Mouse (Mus musculus) cortical plate, adult 2 months (tissue): ENCODE data around the gene Snrpc. TPM values are rescaled to one million over a fixed set of nuclear protein-coding genes. Genes with fewer than 3 reads are reported as not detected.
"Not testable (repeated sequence)": the region's sequence is repeated elsewhere in the genome, so short reads cannot be mapped to it uniquely, and the experiment has no call there.

ENCODE experiments used
- H3K27ac ChIP-seq: fragments of 200-500 bp; 2 replicates; pipeline ENCODE4 v1.5.1; 2012; ENCODE audit warnings: low read length, control low read depth, inconsistent platforms; ENCODE audit not compliant: insufficient read depth
- H3K4me1 ChIP-seq: fragments of 200-500 bp; 2 replicates; pipeline ENCODE4 v1.6.1; 2011; ENCODE audit warnings: low read length; ENCODE audit not compliant: control insufficient read depth, insufficient read depth
- H3K4me3 ChIP-seq: fragments of 200-500 bp; 2 replicates; pipeline ENCODE4 v1.5.1; 2011; ENCODE audit warnings: mild to moderate bottlenecking, low read length, control low read depth; ENCODE audit not compliant: insufficient read depth
- CTCF ChIP-seq: fragments of 200-500 bp; IDR thresholded peaks from 2 replicates; pipeline ENCODE4 v1.5.1; 2011; ENCODE audit warnings: mild to moderate bottlenecking, control low read depth, low read length; ENCODE audit not compliant: insufficient read depth; ENCODE audit errors: extremely low read depth
- POLR2A ChIP-seq: fragments of 200-500 bp; IDR thresholded peaks from 2 replicates; pipeline ENCODE4 v1.6.1; 2011; ENCODE audit warnings: mild to moderate bottlenecking, low read length, control low read depth; ENCODE audit not compliant: insufficient read depth; ENCODE audit errors: extremely low read depth
- polyA plus RNA-seq: library from polyadenylated mRNA; depleted of rRNA; stranded (reverse); fragments of >200 nt; gene quantifications from 2 replicates; pipeline ENCODE4 v1.2.3, GENCODE M21; 2012; rRNA removed

The Snrpc gene
- 57.6 and 69.2 TPM in 2 replicates for polyA plus RNA-seq

GRCm38 (mm10) chr17:27837850-27838249, at the start of gene Snrpc:
Snrpc (plus strand) TSS chr17:27838150.
- not testable (repeated sequence) for H3K4me3 ChIP-seq, H3K4me1 ChIP-seq, H3K27ac ChIP-seq

DNA sequence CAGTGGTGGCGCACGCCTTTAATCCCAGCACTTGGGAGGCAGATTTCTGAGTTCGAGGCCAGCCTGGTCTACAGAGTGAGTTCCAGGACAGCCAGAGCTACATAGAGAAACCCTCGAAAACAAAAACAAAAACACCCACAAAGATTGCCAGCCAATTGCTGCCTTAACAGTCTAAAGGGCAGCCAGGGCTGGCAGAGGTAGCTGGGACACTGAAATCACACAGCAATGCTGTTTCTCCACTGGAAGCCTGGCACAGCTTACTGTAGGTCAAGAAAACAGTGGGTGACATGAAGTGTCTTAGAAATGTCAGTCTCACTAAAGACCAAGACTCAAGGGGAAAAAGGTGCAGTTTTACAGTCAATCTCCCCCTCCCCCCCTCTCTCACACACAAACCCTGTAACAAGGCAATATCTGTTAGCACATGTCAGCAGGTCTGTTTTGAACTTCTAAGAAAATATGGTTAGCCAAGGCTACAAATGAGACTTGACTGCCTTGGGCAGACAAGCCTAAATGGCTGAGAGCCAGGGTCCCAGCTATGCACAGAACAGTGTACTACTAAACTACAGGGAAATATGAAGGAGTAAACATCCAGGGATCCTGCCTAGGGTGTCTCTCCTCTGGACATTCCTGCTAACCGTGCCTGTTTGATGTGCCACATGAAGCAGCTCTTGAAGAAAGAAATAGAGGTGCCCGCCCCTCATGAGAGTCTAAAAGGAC, 49.3 kb upstream of the Snrpc start:
- Histone ChIP-seq H3K4me3 (no peak overlapping the region), H3K4me1 (peaks cover 8% of the 10 kb centered on the region), H3K27ac (no peak overlapping the region)
- no peak for TF ChIP-seq CTCF
- TF ChIP-seq POLR2A: no peak

DNA sequence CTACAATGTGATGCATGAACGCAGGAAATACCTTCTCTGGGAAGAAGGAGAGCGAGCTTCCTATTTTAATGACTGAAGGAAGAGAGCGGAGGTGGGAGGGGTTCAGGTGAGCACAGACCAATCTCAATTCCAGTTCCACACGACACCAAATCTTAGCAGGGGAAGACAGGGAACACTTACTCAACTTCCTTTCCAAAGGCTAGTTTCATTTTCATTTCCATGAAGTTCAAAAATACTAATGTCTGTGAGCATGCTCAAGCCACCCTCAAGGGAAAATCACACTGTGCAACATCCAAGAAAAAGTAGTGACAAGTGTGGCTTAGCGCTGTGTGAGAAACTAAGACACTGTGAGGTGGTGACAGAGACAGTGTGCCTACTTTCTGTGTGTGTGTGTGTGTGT, 47.9 kb upstream of the Snrpc start:
- Histone ChIP-seq H3K4me1 (peaks cover 8% of the 10 kb centered on the region), H3K4me3 (no peak overlapping the region), H3K27ac (no peak overlapping the region)
- TF ChIP-seq CTCF: no peak
- no peak for TF ChIP-seq POLR2A

- H3K4me1 ChIP-seq: peaks cover 8% of the 10 kb centered on the region
- TF ChIP-seq POLR2A (no peak), CTCF (no peak)
- no peak overlapping the region for H3K27ac ChIP-seq
- no peak overlapping the region for H3K4me3 ChIP-seq
Observed at GRCm38 (mm10) chr17:27790976-27791375, 47.0 kb upstream of the Snrpc start.

GRCm38 (mm10) chr17:27791556-27791955, 46.4 kb upstream of the Snrpc start:
- H3K27ac ChIP-seq: no peak overlapping the region
- no peak overlapping the region for H3K4me3 ChIP-seq
- peaks cover 8% of the 10 kb centered on the region for H3K4me1 ChIP-seq
- no peak for TF ChIP-seq POLR2A
- TF ChIP-seq CTCF: no peak

DNA sequence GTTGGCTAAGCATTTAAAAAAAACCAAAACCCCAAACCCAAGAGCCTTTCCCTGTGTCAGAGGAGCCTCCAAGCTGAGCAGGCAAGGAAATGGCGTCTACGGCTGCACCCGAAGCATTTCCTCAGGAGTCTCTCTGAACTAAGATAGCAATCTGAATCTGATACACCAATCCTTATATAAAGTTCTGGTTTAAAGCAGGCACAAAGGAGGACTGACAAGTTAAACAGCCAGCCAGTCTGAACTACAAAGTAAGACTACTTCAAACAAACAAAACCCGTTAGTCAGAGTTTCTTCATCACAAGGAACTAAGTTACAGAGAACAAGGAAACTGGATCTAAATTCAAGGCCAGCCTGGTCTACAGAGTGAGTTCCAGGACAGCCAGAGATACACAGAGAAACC, 45.4 kb upstream of the Snrpc start:
- no peak for TF ChIP-seq POLR2A
- no peak for TF ChIP-seq CTCF
- H3K4me3 ChIP-seq: no peak overlapping the region
- peaks cover 15% of the 10 kb centered on the region for H3K4me1 ChIP-seq
- no peak overlapping the region for H3K27ac ChIP-seq

DNA sequence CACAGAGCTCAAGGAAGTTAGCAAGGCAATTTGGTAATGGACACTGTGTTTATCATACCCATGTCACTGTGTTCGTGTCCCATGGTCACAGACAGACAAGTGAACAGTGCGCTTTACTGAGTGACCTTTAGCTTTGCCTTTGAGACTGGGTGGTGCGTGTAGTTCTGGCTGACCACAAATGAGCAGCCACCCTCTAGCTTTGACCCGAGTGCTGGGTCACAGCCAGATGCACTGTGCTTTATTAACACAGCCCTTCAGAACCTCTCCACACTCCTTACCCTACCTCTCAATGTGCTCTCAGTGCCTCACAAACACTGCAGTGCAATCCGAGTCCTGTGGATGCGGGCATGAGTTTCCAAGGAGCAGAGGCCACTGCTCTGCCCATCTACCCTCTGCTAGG, 44.8 kb upstream of the Snrpc start:
- no peak overlapping the region for H3K27ac ChIP-seq

DNA sequence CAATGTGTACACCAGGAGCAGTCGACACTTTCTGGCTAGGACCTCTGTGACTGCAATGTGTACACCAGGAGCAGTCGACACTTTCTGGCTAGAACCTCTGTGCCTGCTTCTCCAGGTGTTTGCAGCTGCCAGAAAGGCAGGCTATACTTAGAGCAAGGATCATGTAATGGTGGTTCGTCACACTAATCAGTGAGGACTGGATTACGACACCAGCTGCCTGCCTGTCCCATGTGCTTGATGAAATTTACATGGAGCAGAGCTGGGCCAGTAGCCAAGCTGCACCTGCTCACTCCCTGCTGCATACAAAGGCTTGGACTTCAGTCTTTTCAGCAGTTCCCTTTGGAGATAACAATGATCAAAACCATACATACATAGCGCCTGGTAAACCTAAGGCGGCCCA, 41.2 kb upstream of the Snrpc start:
- H3K4me3 ChIP-seq: no peak overlapping the region
- no peak overlapping the region for H3K27ac ChIP-seq
- H3K4me1 ChIP-seq: peaks cover 15% of the 10 kb centered on the region
- TF ChIP-seq CTCF (no peak), POLR2A (no peak)

More for the DNA sequence above, 44.8 kb upstream of the Snrpc start:
- H3K4me3 ChIP-seq: no peak overlapping the region
- TF ChIP-seq CTCF: no peak
- TF ChIP-seq POLR2A: no peak
- peaks cover 18% of the 10 kb centered on the region for H3K4me1 ChIP-seq

DNA sequence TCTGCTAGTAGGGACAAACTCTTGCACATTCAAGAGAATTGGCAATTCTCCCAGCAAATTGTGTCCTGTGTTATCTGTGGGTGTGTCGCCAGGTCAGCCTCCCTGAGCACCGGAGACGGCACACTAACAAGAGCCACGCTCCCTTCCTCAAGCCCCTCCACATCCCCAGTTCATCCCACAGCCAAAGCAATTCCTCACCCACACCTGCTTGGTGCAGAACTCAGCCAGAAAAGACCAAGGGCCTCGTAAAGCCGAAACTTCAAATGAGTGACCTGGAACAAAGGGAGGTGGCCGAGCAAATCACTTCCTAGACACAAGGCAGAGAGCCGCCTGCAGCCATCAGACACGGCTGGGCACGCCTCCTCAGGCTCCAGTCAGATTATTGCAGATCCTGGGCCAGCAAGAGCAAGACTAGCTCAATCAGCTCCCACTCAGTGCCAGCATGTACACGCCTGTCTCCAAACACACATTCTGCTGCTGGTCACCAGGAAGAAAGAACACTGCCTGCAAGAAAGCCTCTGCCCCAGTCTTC, 40.5 kb upstream of the Snrpc start:
- no peak for TF ChIP-seq POLR2A
- no peak for TF ChIP-seq CTCF
- H3K4me3 ChIP-seq: no peak overlapping the region
- H3K27ac ChIP-seq: no peak overlapping the region
- H3K4me1 ChIP-seq: peaks cover 15% of the 10 kb centered on the region

GRCm38 (mm10) chr17:27799771-27800584, 38.0 kb upstream of the Snrpc start:
- peaks cover 15% of the 10 kb centered on the region for H3K4me1 ChIP-seq
- no peak overlapping the region for H3K4me3 ChIP-seq
- no peak overlapping the region; the same call in 1 of the 2 replicates for H3K27ac ChIP-seq
- TF ChIP-seq POLR2A (no peak), CTCF (no peak)
